Mouse (Mus musculus): ENCODE results near the gene Muc1. TPM values are rescaled to one million over a fixed set of nuclear protein-coding genes. Genes with fewer than 3 reads are reported as not detected.

Muc1 gene
- total RNA-seq, 2 experiments from 2014 or later = 0.13 to 0.22 TPM

GRCm38 (mm10) chr3:89227307-89228179 is 1.3 kb upstream of the Muc1 start:
- peak overlapping the region; percentile 83 for H3K27ac ChIP-seq
- TF ChIP-seq CTCF (IDR thresholded peaks at IDR 0.05) = no peak
- peak; percentile 79 for DNase-seq
- peak overlapping the region; percentile 80 for H3K4me3 ChIP-seq
- intact Hi-C loops (cut with DNase I) = no loop called here

- peak; percentile 98 for TF ChIP-seq CTCF (IDR thresholded peaks at IDR 0.05)
- H3K4me3 ChIP-seq = peak overlapping the region; percentile 80
Observed at GRCm38 (mm10) chr3:89228180-89228549, 692 bp upstream of the Muc1 start.

GRCm38 (mm10) chr3:89229276-89229675 is 419 bp downstream of the Muc1 start:
- no peak for DNase-seq
- Histone ChIP-seq H3K4me3 (no peak overlapping the region), H3K27ac (no peak overlapping the region)
- no peak for TF ChIP-seq CTCF (IDR thresholded peaks at IDR 0.05)
- intact Hi-C loops (cut with DNase I) = no loop called here

More at GRCm38 (mm10) chr3:89228180-89228549, 692 bp upstream of the Muc1 start:
- DNase-seq = peak; percentile 90
- peak overlapping the region; percentile 83 for H3K27ac ChIP-seq
- intact Hi-C loops (cut with DNase I) = no loop called here

GRCm38 (mm10) chr3:89230561-89230960 is 1.7 kb downstream of the Muc1 start:
- intact Hi-C loops (cut with DNase I) = no loop called here
- no peak for TF ChIP-seq CTCF (IDR thresholded peaks at IDR 0.05)
- no peak overlapping the region for H3K27ac ChIP-seq
- no peak overlapping the region for H3K4me3 ChIP-seq
- DNase-seq = no peak

- H3K4me3 ChIP-seq = no peak overlapping the region
- no peak overlapping the region for H3K27ac ChIP-seq
- DNase-seq = no peak
- intact Hi-C loops (cut with DNase I) = no loop called here
- no peak for TF ChIP-seq CTCF (IDR thresholded peaks at IDR 0.05)
Observed at GRCm38 (mm10) chr3:89231345-89231744, 2.5 kb downstream of the Muc1 start.

- intact Hi-C loops (cut with DNase I) = no loop called here
- Histone ChIP-seq H3K4me3 (no peak overlapping the region), H3K27ac (no peak overlapping the region)
- TF ChIP-seq CTCF (IDR thresholded peaks at IDR 0.05) = no peak
- no peak for DNase-seq
Observed at GRCm38 (mm10) chr3:89231772-89232275, 3.0 kb downstream of the Muc1 start.

GRCm38 (mm10) chr3:89232614-89233013 is 3.8 kb downstream of the Muc1 start:
- DNase-seq = no peak
- H3K27ac ChIP-seq = no peak overlapping the region
- intact Hi-C loops (cut with DNase I) = no loop called here
- H3K4me3 ChIP-seq = no peak overlapping the region
- no peak for TF ChIP-seq CTCF (IDR thresholded peaks at IDR 0.05)

GRCm38 (mm10) chr3:89233562-89234110 is 4.8 kb downstream of the Muc1 start:
- DNase-seq = no peak
- TF ChIP-seq CTCF (IDR thresholded peaks at IDR 0.05) = no peak
- H3K27ac ChIP-seq = no peak overlapping the region

GRCm38 (mm10) chr3:89236516-89236915 is 7.7 kb downstream of the Muc1 start:
- intact Hi-C loops (cut with DNase I) = no loop called here

More at GRCm38 (mm10) chr3:89233562-89234110, 4.8 kb downstream of the Muc1 start:
- no peak overlapping the region for H3K4me3 ChIP-seq
- intact Hi-C loops (cut with DNase I) = no loop called here

GRCm38 (mm10) chr3:89237682-89238081 is 8.8 kb downstream of the Muc1 start:
- intact Hi-C loops (cut with DNase I) = no loop called here

More at GRCm38 (mm10) chr3:89236516-89236915, 7.7 kb downstream of the Muc1 start:
- DNase-seq = no peak
- Histone ChIP-seq H3K4me3 (no peak overlapping the region), H3K27ac (no peak overlapping the region)
- no peak for TF ChIP-seq CTCF (IDR thresholded peaks at IDR 0.05)

GRCm38 (mm10) chr3:89238494-89238893 is 9.6 kb downstream of the Muc1 start:
- no peak for DNase-seq
- Histone ChIP-seq H3K27ac (no peak overlapping the region), H3K4me3 (no peak overlapping the region)
- intact Hi-C loops (cut with DNase I) = no loop called here
- no peak for TF ChIP-seq CTCF (IDR thresholded peaks at IDR 0.05)

More at GRCm38 (mm10) chr3:89237682-89238081, 8.8 kb downstream of the Muc1 start:
- TF ChIP-seq CTCF (IDR thresholded peaks at IDR 0.05) = no peak
- Histone ChIP-seq H3K27ac (no peak overlapping the region), H3K4me3 (no peak overlapping the region)
- DNase-seq = no peak

GRCm38 (mm10) chr3:89242331-89242895 is 13.6 kb downstream of the Muc1 start:
- H3K4me3 ChIP-seq = no peak overlapping the region
- intact Hi-C loops (cut with DNase I) = no loop called here

GRCm38 (mm10) chr3:89243609-89244008 is 14.8 kb downstream of the Muc1 start:
- intact Hi-C loops (cut with DNase I) = no loop called here
- DNase-seq = no peak
- peak; percentile 40 for TF ChIP-seq CTCF (IDR thresholded peaks at IDR 0.05)
- Histone ChIP-seq H3K4me3 (no peak overlapping the region), H3K27ac (no peak overlapping the region)

More at GRCm38 (mm10) chr3:89242331-89242895, 13.6 kb downstream of the Muc1 start:
- no peak overlapping the region for H3K27ac ChIP-seq
- TF ChIP-seq CTCF (IDR thresholded peaks at IDR 0.05) = peak; percentile 71
- DNase-seq = peak; percentile 63
